Mouse (Mus musculus) thymus, adult 18-20 months (tissue): ENCODE results near the gene Pafah1b2.

Experiments
- DNase-seq, 2 experiments: peaks; one replicate each; pipeline ENCODE4 v3.0.0; 2022; ENCODE audit warnings: mixed read lengths in 2 of 2

The Pafah1b2 gene

GRCm38 (mm10) chr9:45980611-45981010 lies 31.9 kb downstream of the Pafah1b2 start:
- DNase-seq: no peak

GRCm38 (mm10) chr9:45979778-45980177 lies 32.7 kb downstream of the Pafah1b2 start:
- no peak for DNase-seq

- DNase-seq: no peak
Measured at GRCm38 (mm10) chr9:45976884-45977283, 35.6 kb downstream of the Pafah1b2 start.

- DNase-seq: no peak
Measured at GRCm38 (mm10) chr9:45963577-45963976, 48.9 kb downstream of the Pafah1b2 start.

GRCm38 (mm10) chr9:45961855-45962254 lies 50.6 kb downstream of the Pafah1b2 start:
- no peak for DNase-seq

- no peak for DNase-seq
Measured at GRCm38 (mm10) chr9:45959661-45960060, 52.8 kb downstream of the Pafah1b2 start.

- no peak for DNase-seq
Measured at GRCm38 (mm10) chr9:45958851-45959250, 53.6 kb downstream of the Pafah1b2 start.

- DNase-seq: no peak
Measured at GRCm38 (mm10) chr9:45958023-45958670, 54.3 kb downstream of the Pafah1b2 start.

GRCm38 (mm10) chr9:45955107-45955963 lies 57.2 kb downstream of the Pafah1b2 start, which contains the start of gene Sidt2:
Gene Sidt2, minus strand, starts transcription at chr9:45955258.
- DNase-seq: peak; percentile 79 to 85

- peak in 1 of 2 experiments; percentile 54 for DNase-seq
Measured at GRCm38 (mm10) chr9:45954294-45955106, 58.0 kb downstream of the Pafah1b2 start.

- no peak for DNase-seq
Measured at GRCm38 (mm10) chr9:45953511-45954293, 58.8 kb downstream of the Pafah1b2 start.

GRCm38 (mm10) chr9:45952890-45953289 lies 59.6 kb downstream of the Pafah1b2 start:
- no peak for DNase-seq

- DNase-seq: no peak
Measured at GRCm38 (mm10) chr9:45952057-45952456, 60.4 kb downstream of the Pafah1b2 start.

GRCm38 (mm10) chr9:45946872-45947183 lies 65.7 kb downstream of the Pafah1b2 start:
- DNase-seq: no peak

- no peak for DNase-seq
Measured at GRCm38 (mm10) chr9:45946182-45946871, 66.2 kb downstream of the Pafah1b2 start.

- DNase-seq: peak in 1 of 2 experiments; percentile 55
Measured at GRCm38 (mm10) chr9:45945721-45946120, 66.8 kb downstream of the Pafah1b2 start.

GRCm38 (mm10) chr9:45944506-45945400 lies 67.7 kb downstream of the Pafah1b2 start:
- peak; percentile 70 to 85 for DNase-seq

- no peak for DNase-seq
Measured at GRCm38 (mm10) chr9:45943628-45944505, 68.6 kb downstream of the Pafah1b2 start.

- DNase-seq: no peak
Measured at GRCm38 (mm10) chr9:45942916-45943315, 69.6 kb downstream of the Pafah1b2 start.

GRCm38 (mm10) chr9:45942464-45942863 lies 70.0 kb downstream of the Pafah1b2 start:
- DNase-seq: no peak
